Mouse (Mus musculus): Measurements from ENCODE around the gene Hmga2.

GRCm38 (mm10) chr10:120388400-120388871 lies 87.8 kb downstream of the Hmga2 start:
- TF ChIP-seq CTCF (IDR thresholded peaks at IDR 0.05; ENCODE audit: low read depth) (no peak), EP300 (IDR thresholded peaks at IDR 0.05; ENCODE audit: low read depth) (no peak)
